Mouse (Mus musculus) ES-Bruce4 (cell line): ENCODE data around the gene Taok3.

Experiments used
- CTCF ChIP-seq: IDR thresholded peaks from one replicate; pipeline ENCODE4 v1.8.1; 2011; ENCODE audit warnings: low read depth, low read length
- EP300 ChIP-seq: IDR thresholded peaks from 2 replicates; pipeline ENCODE4 v1.6.1; 2011; ENCODE audit warnings: low read depth, low read length; ENCODE audit not compliant: insufficient read depth
- POLR2A ChIP-seq: IDR thresholded peaks from one replicate; pipeline ENCODE4 v1.8.1; 2011; ENCODE audit warnings: low read length; ENCODE audit not compliant: insufficient read depth

- TF ChIP-seq EP300 (no peak), CTCF (no peak), POLR2A (no peak)
Measured at GRCm38 (mm10) chr5:117103194-117103929, 16.6 kb upstream of the Taok3 start.
